Mouse (Mus musculus) retina, postnatal 1 day (tissue): ENCODE results near the gene Ap1m1.
A peak's percentile ranks its signal among the peaks of the same experiment; 100 is the strongest.

Source experiments
- DNase-seq: peaks from one replicate; pipeline ENCODE4 v3.0.0-alpha.2; 2012

The Ap1m1 gene

DNA sequence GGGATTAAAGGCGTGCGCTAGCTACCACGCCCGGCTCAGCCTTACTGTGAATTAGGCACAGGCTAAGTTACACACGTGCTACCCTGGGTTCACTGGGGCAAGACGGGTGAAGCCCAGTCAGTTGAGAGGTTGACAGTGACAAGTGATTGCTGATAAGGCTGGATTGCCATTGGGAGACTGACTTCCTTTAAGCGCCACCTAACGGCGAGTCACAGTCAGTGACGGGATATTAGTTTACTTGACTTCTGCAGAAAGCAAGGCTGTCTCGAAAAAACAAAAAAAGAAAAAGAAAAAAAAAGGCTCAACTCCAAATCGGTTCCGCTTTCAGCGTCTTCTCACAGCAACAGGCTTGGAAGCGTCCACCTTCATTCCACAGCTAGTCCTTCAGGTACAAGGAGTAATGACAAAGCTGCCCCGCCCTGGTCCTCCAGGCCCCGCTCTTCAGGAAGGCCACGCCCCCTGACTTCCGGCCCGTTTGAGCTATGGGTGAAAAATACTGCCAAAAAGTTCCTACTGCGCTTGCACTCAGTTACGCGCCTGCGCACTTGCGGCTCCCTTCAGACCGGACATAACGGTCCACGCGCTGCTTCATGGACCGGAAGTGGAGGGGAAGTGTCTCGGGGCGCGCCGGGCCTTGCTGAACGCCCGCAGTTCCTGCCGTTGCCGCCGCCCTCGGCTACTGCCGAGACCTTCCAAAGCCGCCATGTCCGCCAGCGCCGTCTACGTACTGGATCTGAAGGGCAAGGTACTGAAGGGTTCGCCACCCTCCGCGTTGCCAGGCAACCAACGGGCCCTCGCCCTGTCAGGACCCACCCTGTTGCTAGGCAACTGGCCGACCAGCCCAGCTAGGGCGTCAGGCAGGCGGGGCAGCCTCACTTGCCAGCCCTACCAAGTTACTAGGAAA is at the start of gene Ap1m1:
Gene Ap1m1, plus strand, starts transcription at position 520 of the 904 bp plus-strand sequence.
- peak; percentile 99 for DNase-seq

DNA sequence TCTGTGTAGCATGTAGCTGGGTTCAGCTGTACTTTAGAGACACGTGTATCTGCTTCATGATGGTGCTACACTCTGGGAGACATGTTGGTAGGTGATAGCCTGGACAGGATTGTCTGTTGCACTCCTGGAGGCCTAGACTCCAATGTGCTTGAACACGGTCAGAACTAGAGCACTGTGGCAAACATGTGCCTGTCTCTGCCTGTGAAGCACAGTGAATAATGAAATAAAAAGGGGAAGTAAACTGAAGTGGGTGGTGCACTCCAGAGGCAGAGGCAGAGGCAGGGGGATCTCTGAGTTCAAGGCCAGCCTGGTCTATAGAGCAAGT is 49.6 kb upstream of the Ap1m1 start:
- DNase-seq: no peak

DNA sequence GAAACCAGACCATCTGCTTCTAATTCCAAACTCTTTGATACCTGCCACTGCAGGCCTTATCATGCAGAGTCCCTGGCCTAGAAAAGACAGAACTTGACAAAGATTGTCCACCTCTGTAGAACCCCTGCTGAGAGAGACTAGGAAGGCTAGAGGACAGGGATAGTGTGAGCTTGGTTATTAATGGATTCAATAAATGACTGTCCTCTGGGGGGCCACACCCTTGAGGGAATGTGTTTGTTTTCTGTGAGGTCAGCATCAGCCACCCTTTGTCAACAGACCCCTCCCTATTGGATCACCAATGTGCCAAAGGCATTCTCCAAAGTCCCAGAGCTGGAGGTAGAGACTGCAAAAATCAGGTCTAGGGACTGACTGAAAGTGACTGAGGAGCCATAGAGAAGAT is 47.8 kb upstream of the Ap1m1 start:
- DNase-seq: no peak

DNA sequence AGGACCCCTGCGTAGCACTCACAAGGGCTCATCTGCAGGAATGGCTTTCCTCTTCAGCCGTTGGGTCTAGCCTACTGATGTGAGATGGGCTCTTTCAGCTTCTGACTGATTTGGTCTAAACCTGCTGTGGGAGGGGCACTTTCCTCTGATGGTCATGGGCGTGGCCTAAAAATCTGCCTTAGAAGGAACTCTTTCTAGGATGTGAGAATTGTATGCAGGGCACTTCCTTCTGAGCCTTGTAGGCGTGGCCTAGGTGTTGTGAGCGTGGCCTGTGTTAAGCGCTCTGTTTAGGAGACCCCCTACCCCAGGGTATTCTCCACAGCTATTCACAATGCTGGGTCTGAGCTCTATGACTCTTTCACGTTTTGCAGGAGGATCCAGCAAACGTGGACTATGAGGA is 41.8 kb upstream of the Ap1m1 start:
- no peak for DNase-seq

DNA sequence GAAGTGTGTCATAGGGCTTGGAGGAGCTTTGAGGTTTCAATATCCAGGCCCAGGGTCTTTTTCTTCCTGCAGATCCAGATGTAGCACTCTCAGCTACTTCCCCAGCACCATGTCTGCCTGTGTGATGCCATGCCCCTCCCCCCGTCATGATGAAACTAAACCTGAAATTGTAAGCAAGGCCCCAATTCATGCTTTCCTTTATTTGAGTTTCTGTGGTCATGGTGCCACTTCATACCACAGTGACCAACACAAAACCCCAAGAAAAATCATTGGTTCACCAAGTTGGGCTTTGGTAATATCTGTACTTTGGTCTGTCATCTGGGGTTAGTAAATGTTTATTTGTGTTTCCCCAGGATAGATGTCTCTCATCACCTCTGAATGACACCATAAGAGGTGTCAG is 31.2 kb upstream of the Ap1m1 start:
- no peak for DNase-seq

DNA sequence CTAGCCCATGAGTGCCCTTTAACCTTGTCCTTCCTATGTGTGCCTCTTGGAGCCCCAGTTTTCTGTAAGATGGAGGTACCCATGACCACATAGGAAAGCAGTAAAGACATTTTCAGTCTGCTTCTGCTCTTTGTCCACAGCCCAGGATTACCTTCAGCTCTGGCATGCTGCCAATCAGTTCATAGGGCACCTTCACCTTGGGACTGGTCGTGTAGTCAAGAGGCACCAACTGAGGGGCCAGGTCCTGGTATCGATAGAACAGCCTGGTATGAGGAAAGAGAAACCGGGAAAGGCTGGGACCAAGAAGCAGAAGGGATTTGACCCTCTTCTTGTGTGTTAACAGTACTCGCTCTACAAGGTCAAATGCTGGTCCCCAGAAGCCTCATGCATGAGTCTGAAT is 29.6 kb upstream of the Ap1m1 start:
- DNase-seq: no peak

DNA sequence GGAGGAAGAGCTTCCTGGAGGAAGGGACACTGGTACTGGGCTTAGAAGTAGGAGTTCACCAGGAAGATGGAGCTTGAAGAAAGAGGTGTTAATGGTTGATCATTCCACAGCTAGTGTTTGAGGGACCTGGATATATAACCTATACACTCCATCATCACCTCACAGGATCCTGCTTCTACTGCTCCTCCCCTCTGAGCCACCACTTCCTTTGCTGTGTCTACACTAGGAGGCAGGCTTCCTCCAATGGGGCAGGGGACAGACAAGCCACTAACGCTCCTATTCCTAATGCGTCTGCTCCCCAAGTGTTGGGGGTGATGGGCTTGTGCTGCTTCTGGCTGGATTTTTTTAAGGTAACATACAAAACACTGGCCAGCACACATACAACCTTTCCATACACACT is 29.1 kb upstream of the Ap1m1 start:
- no peak for DNase-seq

DNA sequence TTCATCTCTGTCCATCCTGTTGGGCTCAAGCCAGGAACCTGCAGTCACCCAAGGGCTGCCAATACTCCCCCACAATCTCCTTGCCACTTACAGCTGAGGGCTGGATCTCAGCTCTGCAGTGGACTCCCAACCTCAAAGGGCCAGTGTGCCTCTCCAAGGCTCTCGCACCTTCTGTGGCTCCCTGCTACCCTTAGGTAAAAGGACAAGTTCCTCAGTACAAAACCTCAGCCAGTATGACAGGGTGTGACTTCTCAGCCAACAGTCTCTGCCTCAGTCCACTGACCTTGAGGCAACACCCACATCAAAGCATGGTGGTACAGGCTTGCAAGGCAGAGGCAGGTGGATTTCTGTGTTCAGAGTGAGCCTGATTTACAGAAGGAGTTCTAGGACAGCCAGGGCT is 28.0 kb upstream of the Ap1m1 start:
- no peak for DNase-seq

DNA sequence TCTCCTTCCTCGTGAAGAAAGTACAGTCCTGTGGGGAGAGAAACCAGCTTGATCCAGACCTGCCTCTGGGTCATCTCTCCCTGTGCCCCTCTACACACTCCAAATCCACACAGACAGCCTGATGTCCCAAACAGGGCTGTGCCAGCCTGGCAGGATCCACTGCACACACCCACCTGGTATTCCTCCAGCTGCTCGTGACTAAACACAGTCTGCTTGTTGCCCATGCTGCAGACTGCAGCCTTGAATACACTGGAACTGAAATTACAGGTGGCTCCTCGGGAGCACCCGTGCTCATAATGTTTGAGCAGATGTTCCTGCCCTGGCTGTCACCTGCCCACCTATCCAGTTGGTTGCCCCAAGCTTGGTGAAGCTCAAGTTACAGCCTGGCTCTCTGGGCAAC is 27.1 kb upstream of the Ap1m1 start, which contains the start of gene Cib3:
Gene Cib3, minus strand, starts transcription at position 87 of the 400 bp plus-strand sequence.
- DNase-seq: no peak

DNA sequence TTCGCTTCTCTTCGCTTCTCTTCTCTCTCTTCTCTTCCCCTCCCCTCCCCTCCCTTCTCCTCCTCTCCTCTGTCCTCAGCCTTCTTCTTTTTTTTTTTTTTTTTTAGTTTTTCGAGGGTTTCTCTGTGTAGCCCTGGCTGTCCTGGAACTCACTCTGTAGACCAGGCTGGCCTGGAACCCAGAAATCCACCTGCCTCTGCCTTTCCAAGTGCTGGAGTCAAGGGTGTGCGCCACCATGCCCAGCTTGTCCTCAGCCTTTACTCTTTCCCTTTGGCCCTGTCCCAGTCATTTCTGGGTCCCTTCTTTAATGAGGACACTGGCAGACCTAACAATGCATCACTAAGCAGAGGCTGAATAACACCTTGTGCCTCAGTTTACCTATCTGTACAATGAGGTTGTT is 26.3 kb upstream of the Ap1m1 start, which contains the start of gene Gm11034:
Gene Gm11034, minus strand, starts transcription at position 101 of the 400 bp plus-strand sequence.
- DNase-seq: no peak

DNA sequence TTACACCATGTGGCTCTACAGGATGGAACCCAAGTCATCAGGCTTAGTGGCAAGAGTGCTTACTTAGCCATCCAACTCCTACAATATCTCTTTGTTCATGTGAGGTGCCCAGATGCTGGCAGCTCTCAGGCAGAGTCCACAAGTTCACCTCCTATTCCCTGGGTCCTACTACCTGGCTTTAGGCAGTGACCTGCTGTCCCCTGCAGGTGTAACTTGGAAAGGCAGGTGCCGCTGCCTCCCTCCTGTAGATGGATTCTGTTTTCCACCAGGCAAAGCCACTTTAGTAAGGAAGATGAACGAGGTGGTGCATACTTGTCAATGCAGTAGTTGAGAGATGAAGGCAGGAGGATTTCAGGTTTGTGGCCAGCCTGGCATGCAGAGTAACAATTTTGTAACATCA is 24.8 kb upstream of the Ap1m1 start:
- no peak for DNase-seq

DNA sequence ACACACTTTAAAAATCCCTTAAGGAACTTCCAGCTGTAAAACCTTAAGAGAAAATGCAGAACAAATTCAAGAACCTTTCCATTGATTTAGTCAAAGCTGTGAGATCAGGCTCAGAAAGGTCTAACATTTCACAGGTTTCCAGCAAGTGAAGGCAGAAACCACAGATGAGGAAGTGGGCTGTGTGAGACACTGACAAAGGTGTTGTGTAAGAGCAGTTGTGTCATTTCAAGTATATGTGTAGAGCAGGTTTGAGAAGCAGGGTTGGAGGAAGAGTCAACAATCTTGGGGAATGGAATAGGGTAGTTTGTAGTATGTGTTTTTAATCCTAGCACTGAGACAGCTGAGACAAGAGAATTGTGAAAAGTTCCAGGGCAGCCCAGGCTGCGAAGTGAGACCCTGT is 23.9 kb upstream of the Ap1m1 start:
- no peak for DNase-seq

DNA sequence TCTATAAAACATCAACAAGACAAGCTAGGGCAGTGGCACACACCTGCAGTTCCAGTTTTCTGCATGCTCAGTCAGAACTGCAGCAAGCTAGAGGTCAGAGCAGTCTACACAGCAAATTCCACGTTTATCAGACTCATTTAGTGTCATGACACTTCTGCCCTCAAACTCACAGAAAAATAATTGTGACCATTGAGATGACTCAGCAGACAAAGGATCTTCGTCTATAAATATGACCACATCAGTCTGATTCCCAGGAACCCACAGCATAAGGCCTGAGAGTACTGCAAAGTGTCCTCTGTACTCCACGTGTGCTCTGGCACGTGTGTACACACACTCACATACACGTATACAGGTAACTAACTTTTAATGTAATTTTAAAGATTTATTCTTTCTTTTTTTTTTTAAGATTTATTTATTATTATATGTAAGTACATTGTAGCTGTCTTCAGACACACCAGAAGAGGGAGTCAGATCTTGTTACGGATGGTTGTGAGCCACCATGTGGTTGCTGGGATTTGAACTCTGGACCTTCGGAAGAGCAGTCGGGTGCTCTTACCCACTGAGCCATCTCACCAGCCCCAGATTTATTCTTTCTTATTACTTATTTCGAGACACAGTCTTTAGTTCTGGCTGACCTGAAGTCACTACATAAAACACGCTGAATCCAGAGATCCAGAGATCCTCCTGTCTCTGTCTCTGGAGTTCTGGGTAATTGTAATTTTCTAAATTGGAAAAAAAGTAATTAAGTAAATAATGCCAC is 20.9 kb upstream of the Ap1m1 start:
- no peak for DNase-seq

DNA sequence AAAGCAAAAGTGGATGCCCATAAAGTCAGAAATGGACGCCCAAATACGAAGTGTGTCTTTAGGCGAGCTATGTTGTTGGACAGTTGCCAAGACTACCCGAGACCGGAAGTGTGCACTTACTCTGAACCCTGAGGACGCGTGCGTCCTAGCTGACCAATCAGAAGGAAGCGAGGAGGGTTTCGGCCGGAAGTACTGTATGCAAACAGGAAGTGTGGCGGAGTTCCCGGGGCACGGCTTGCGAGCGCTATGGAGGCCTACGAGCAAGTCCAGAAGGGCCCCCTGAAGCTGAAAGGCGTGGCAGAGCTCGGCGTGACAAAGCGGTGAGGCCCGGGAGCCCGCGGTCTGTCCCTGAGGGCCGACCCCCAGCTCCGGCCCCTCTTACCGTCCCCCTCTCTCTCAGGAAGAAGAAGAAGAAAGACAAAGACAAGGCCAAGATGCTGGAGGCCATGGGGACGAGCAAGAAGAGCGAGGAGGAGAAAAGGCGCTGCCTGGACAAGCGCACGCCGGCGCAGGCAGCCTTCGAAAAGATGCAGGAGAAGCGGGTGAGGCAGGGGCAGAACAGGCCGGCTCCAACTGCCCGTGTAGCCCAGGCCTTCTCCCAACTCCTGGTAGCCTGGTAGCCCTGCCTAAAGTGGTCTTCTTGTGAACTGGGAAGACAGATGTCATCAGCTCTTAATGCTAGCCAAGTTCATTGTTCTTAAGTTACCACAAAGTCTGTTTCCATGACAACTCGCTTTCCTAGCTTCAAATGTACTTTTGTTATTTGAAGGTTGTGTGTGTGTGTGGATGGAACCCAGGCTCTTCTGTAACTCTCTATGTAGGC is 20.1 kb upstream of the Ap1m1 start, which contains the start of gene Fam32a:
Gene Fam32a, plus strand, starts transcription at position 190 of the 823 bp plus-strand sequence.
- peak; percentile 98 for DNase-seq

DNA sequence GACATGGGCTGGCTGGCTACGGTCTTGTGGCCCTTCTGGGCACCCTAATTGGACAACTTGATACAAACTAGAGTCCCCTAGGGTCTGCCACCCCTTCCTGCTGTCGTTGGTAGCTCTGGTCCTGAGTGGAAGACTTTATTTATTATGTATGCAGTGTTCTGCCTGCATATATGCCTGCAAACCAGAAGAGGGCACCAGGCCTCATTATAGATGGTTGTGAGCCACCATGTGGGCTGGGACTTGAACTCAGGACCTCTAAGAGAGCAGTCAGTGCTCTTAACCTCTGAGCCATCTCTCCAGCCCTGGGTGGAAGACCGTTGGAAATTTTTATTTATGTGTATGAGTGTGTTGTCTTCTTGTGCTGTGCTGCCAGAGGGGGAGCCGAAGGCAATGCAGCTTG is 19.1 kb upstream of the Ap1m1 start:
- no peak for DNase-seq

DNA sequence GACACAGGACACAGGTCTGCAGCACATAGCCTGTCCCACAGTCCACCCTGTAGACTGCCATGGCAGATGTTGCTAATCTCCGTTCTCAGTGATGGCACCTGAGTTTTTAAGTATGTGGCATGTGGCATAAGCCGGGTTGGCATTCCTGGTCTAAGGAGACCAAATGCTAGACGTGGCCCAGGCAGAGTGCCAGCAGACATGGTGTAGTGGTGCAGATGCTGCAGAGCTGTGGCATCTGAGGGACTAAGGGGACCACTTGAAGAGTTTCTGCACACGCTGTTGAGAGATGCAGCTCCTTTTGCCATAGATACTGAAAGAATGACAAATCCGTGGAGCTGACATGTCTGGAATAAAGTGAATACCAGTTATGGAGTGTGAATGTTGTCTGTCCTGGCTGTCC is 17.2 kb upstream of the Ap1m1 start:
- DNase-seq: no peak

DNA sequence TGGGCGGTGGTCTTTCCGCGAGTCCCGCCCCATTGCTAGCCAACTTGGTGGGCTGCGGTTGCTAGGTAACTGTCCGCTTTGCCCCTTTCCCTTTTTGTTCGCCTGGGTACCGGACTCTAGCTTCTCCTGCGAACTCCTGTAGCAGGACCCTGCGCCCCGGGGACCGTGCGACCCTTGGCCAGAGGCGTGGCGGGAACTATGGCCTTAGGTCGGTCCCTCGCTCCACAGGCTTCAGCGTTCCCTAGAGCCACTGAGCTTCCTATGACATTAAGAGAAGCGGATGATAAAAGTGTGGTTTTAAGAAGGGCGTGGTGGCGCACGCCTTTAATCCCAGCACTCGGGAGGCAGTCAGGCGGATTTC is 565 bp downstream of the Ap1m1 start:
- no peak for DNase-seq

DNA sequence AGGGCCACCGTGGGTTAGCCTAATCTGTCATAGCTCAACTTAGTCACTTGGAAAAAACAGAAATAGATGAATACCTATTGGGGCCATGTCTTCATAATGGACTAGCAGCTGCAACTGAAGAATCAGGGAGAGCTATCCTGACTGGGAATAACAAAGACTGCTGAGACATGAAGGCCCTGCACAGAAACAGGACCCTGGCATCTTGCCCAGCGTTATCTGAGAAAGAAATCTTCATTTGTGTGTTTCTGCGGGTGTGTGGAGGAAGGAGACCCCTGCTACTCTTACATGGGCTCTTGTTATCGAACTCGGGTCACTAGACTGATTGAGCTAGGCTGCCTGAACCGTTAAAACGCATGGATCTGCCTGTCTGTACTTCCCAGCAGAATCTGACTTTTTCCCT is 1.1 kb downstream of the Ap1m1 start:
- DNase-seq: no peak

DNA sequence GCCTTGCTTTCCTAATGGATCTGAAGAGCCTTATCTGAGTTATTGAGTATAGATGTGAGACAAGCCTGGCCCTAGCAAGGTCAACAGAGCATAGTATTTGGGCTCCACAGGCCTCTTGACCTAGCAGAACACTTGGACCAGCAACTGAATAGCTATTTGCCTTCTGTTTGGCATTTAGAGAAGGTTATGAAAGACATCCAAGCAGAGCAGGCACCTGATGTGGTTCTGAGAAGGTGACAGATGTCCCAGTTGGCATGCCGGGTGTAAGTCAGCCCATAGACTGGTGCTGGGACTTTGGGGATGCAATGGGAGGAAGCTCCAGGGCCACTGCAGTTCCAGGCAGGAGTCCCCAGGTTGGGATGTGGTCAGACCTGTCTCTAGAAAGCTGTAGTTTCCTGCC is 2.4 kb downstream of the Ap1m1 start:
- DNase-seq: no peak

DNA sequence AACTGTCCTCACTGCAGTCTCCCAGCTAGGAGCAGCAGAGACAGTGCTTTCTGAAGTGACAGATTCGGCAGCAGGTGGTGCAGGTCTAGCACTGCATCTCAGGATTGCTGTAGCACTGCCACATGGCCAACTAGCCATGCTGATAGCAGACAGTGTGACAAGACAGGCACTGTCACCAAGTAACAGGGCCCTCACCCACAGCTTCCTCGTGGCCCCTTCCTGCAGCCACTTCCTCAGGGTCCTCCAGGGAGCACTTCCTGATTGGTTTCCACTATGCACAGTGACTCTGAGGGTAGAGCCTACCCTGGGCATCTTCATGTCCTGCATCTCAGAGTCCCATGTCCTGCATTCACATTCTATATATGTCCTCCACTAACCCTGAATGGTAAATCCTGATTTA is 4.8 kb downstream of the Ap1m1 start:
- no peak for DNase-seq

DNA sequence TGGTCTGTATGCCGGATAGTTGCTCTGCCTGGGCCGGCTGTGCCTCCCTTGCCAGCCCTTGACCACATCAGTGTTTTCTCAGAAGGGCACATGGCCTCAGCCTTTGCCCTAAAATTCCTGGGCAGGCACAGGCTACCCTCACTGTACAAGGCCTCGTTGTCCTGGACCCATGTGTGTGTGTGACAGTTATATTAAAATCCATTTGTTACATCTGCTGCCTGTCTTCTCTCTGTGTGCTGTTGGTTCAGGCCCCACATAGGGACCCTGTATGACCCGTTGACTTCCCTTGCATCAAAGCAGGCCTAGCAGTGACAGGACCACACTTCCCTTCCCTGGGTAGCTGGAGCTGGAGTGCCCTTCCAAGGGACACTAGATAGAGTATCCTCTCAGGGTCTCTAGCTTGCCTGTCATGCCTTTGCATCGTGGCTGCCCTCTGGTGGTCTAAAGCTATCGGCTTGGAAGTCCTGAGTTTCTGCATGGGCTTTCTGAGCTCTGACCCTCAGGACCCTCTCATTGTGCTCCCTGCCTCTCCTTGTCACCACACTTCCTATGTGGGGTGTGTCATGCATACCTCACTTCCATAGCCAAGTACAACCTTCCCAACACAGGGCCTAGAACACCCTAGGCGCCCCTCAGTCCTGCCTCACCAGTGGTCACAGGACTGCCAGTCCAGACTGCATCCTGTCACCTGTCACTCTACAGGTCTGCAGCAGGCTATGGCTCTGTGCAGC is 17.5 kb downstream of the Ap1m1 start:
- peak; percentile 60 for DNase-seq

DNA sequence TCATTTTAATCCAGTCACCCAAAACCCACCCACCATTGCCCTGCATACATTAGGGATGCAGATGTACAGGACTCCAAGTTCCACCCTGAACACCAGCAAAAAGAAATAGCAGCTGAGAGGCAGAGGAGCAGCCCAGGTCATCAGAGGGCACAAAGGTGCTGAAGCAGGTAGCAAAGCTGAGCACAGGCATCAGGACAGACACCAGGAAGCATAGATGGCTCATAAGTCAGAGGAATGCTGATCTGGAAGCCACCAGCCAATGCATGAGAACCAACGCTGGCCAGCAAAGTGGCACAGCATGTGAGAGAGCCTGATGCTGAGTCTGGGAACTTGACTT is 18.1 kb downstream of the Ap1m1 start:
- no peak for DNase-seq

DNA sequence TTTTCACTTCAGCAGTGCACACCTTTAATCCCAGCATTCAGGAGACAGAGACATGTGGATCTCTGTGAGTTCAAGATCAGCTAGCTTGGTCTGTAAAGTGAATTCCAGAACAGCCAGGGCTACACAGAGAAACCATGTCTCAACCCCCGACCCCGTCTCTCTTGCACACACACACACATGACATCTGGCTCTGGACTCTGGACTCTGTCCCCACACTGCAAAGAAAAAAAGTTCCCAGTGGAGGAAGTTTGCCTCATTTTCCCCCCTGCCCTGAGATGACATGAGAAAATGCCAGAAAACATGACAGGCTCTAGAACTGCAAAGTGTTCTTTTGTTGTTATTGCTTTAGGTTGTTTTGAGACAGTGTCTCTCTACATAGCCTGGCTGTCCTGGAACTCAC is 20.0 kb downstream of the Ap1m1 start:
- DNase-seq: no peak
